Mouse (Mus musculus) T-helper 17 cell (primary cell): ENCODE measurements around the gene H2al1a.
"Not testable (repeated sequence)": the region's sequence is repeated elsewhere in the genome, so short reads cannot be mapped to it uniquely, and the experiment has no call there.

Experiments
- in situ Hi-C, 2 experiments: fragments of 300-600 bp; cut with MboI, MseI; formaldehyde crosslinking; loops; 1 replicate in 1 of 2; 2 replicates in 1 of 2; pipeline ENCODE4 v1.15.1; 2025; ENCODE audit warnings: high pct_unique_total_duplicates in 2 of 2

H2al1a gene

GRCm38 (mm10) chrX:11327522-11327921, 28.5 kb downstream of the H2al1a start, which contains the start of gene H2al1j:
Gene H2al1j, plus strand, starts transcription at chrX:11327822.
- in situ Hi-C loops, result not testable (repeated sequence)

GRCm38 (mm10) chrX:11345762-11346161, 46.7 kb downstream of the H2al1a start:
- in situ Hi-C loops, result no loop called here

- in situ Hi-C loops, result no loop called here
These were observed 47.7 kb downstream of the H2al1a start for GRCm38 (mm10) chrX:11346756-11347155.
